Mouse (Mus musculus) ES-E14 (cell line): ENCODE data around the gene Zfp69.

Experiments
- HCFC1 ChIP-seq: IDR thresholded peaks from 2 replicates; pipeline ENCODE4 v1.6.1; 2012; ENCODE audit warnings: low read length, inconsistent platforms, borderline replicate concordance; ENCODE audit not compliant: insufficient read depth
- MAFK ChIP-seq: IDR thresholded peaks from 2 replicates; pipeline ENCODE4 v1.6.1; 2014; ENCODE audit warnings: mild to moderate bottlenecking, low read depth, low read length, inconsistent platforms; ENCODE audit not compliant: insufficient read depth
- ZC3H11A ChIP-seq: IDR thresholded peaks from 2 replicates; pipeline ENCODE4 v1.6.1; 2012; ENCODE audit warnings: low read depth, mild to moderate bottlenecking, inconsistent platforms, low read length, borderline replicate concordance
- ZNF384 ChIP-seq: IDR thresholded peaks from 2 replicates; pipeline ENCODE4 v1.6.1; 2012; ENCODE audit warnings: low read depth, low read length, inconsistent platforms

DNA sequence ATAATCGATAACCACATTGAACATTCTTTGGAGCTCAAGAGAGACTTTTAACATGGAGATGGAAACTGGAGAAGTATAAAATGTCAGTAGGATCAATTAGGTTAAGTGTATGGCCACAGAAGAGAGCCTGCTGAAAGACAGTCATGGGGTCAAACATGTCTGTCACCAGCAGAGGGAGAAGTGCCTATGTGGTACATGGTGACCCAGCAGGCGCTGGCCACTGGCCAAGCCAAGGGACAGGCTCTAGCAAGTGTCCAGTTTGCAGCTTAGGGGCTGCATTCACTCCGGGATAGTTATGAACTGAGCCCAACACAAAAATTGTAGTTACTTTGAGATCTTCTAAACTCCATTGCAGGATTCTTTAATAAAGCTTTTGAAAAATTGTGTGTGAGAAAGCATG is 22.8 kb downstream of the Zfp69 start:
- TF ChIP-seq MAFK (no peak), ZC3H11A (no peak), HCFC1 (no peak), ZNF384 (no peak)
